Mouse (Mus musculus) urinary bladder, adult 2 months (tissue): ENCODE data around the gene 4930432M17Rik. TPM values are rescaled to one million over a fixed set of nuclear protein-coding genes. Genes with fewer than 3 reads are reported as not detected.

Experiments used
- DNase-seq: peaks from one replicate; pipeline ENCODE4 v3.0.0; 2022; ENCODE audit warnings: low spot score
- polyA plus RNA-seq: library from polyadenylated mRNA; depleted of rRNA; stranded (reverse); fragments of >200 nt; gene quantifications from 2 replicates; pipeline ENCODE4 v1.2.3, GENCODE M21; 2012

Gene 4930432M17Rik
- polyA plus RNA-seq, 1 experiment, result not detected

- no peak for DNase-seq
These were observed 36.5 kb downstream of the 4930432M17Rik start for GRCm38 (mm10) chr3:121707106-121707505.

GRCm38 (mm10) chr3:121710894-121711531, 40.5 kb downstream of the 4930432M17Rik start:
- no peak for DNase-seq

GRCm38 (mm10) chr3:121712222-121712621, 41.7 kb downstream of the 4930432M17Rik start:
- DNase-seq, result no peak

GRCm38 (mm10) chr3:121713151-121713701, 42.7 kb downstream of the 4930432M17Rik start:
- DNase-seq, result no peak

GRCm38 (mm10) chr3:121713816-121714215, 43.3 kb downstream of the 4930432M17Rik start:
- DNase-seq, result no peak

- no peak for DNase-seq
These were observed 43.9 kb downstream of the 4930432M17Rik start for GRCm38 (mm10) chr3:121714461-121714860.

GRCm38 (mm10) chr3:121715336-121715735, 44.8 kb downstream of the 4930432M17Rik start:
- no peak for DNase-seq

GRCm38 (mm10) chr3:121715741-121716459, 45.3 kb downstream of the 4930432M17Rik start:
- DNase-seq, result no peak

GRCm38 (mm10) chr3:121716480-121716879, 45.9 kb downstream of the 4930432M17Rik start:
- no peak for DNase-seq

GRCm38 (mm10) chr3:121718679-121719078, 48.1 kb downstream of the 4930432M17Rik start:
- DNase-seq, result no peak

- no peak for DNase-seq
These were observed 49.1 kb downstream of the 4930432M17Rik start for GRCm38 (mm10) chr3:121719701-121720100.

- no peak for DNase-seq
These were observed 50.5 kb downstream of the 4930432M17Rik start for GRCm38 (mm10) chr3:121720801-121721690.

GRCm38 (mm10) chr3:121721691-121722070, 51.1 kb downstream of the 4930432M17Rik start:
- no peak for DNase-seq

GRCm38 (mm10) chr3:121722971-121723844, 52.6 kb downstream of the 4930432M17Rik start, which contains the start of gene F3:
TSS of gene F3 (plus strand) at chr3:121723537.
- DNase-seq, result peak; percentile 81

- DNase-seq, result no peak
These were observed 53.5 kb downstream of the 4930432M17Rik start for GRCm38 (mm10) chr3:121723968-121724524.

- no peak for DNase-seq
These were observed 54.0 kb downstream of the 4930432M17Rik start for GRCm38 (mm10) chr3:121724553-121724952.

- no peak for DNase-seq
These were observed 55.1 kb downstream of the 4930432M17Rik start for GRCm38 (mm10) chr3:121725651-121726050.

- no peak for DNase-seq
These were observed 59.1 kb downstream of the 4930432M17Rik start for GRCm38 (mm10) chr3:121729678-121730077.
